ENCODE assay signal across 15 mouse cellular contexts in genomic region chr4:114869765-114870490, GRCm38 (mm10). TPM values are rescaled to one million over a fixed set of nuclear protein-coding genes. Genes with fewer than 3 reads are reported as not detected.
A peak's percentile ranks its signal among the peaks of the same experiment; 100 is the strongest.
DNase-seq lines count a peak whose midpoint lies in the region; ATAC-seq and TF ChIP-seq lines count a peak whose summit lies in the region.
"Had no signal": no experiment of that assay in that cellular context is flagged by ENCODE, and none has a peak within 500 bp of the region (broad histone marks: within the 10 kb centered on the region; RNA-seq: fewer than 3 reads in every experiment).

No protein-coding gene starts in this region.

- intact Hi-C loops in heart, postnatal 36 days (cut with DNase I), result no loop called here

- no peak for TF ChIP-seq CTCF in liver, postnatal 0 days (IDR thresholded peaks at IDR 0.05; ENCODE audit: low read depth)
- no peak for TF ChIP-seq CTCF in stomach, postnatal 0 days (IDR thresholded peaks at IDR 0.05; ENCODE audit: low read depth)

- peak; percentile 39; the same call in 1 of the 2 replicates for TF ChIP-seq EP300 in liver, postnatal 0 days (IDR thresholded peaks at IDR 0.05; ENCODE audit: low read depth)
- no peak for TF ChIP-seq EP300 in stomach, postnatal 0 days (optimal IDR thresholded peaks at IDR 0.05)

- no peak overlapping the region for H3K4me2 ChIP-seq in midbrain, embryonic 16.5 days (ENCODE audit: low read length)
- no peak overlapping the region; the same call in 1 of the 2 replicates for H3K4me2 ChIP-seq in kidney, embryonic 14.5 days (replicated peaks; ENCODE audit: low read depth, low read length)
- no peak overlapping the region for H3K4me2 ChIP-seq in liver, postnatal 0 days (ENCODE audit: low read depth, low read length)
- H3K4me2 ChIP-seq in stomach, postnatal 0 days (replicated peaks; ENCODE audit: low read depth), result 0 out of 2 replicates have a peak overlapping the region, but pooled peaks have one; percentile 20
- H3K4me2 ChIP-seq in heart, embryonic 12.5 days, result no peak overlapping the region
- H3K4me2 ChIP-seq: heart, embryonic 15.5 days had no signal

- no peaks in the 10 kb centered on the region for H3K9me3 ChIP-seq in midbrain, embryonic 10.5 days (replicated peaks)
- no peaks in the 10 kb centered on the region for H3K9me3 ChIP-seq in midbrain, embryonic 16.5 days (replicated peaks; ENCODE audit: control insufficient read depth, low read length, poor library complexity, severe bottlenecking)
- H3K9me3 ChIP-seq in kidney, embryonic 14.5 days (ENCODE audit: control insufficient read depth, low read length), result no peaks in the 10 kb centered on the region
- no peaks in the 10 kb centered on the region for H3K9me3 ChIP-seq in liver, postnatal 0 days (ENCODE audit: low read length)
- no peaks in the 10 kb centered on the region for H3K9me3 ChIP-seq in stomach, postnatal 0 days (ENCODE audit: control insufficient read depth, low read length)
- no peaks in the 10 kb centered on the region for H3K9me3 ChIP-seq in heart, embryonic 12.5 days (replicated peaks)
- H3K9me3 ChIP-seq: forebrain, embryonic 10.5 days; heart, embryonic 15.5 days had no signal

- peak overlapping the region; percentile 42; the same call in 1 of the 2 replicates for H3K27ac ChIP-seq in midbrain, embryonic 10.5 days (replicated peaks)
- no peak overlapping the region for H3K27ac ChIP-seq in midbrain, embryonic 16.5 days (ENCODE audit: low read length)
- no peak overlapping the region for H3K27ac ChIP-seq in kidney, embryonic 14.5 days (ENCODE audit: low read depth, low read length)
- H3K27ac ChIP-seq in liver, postnatal 0 days (ENCODE audit: low read depth), result peak overlapping the region; percentile 22; the same call in 1 of the 2 replicates
- H3K27ac ChIP-seq in stomach, postnatal 0 days (replicated peaks), result no peak overlapping the region
- no peak overlapping the region for H3K27ac ChIP-seq in heart, embryonic 12.5 days (ENCODE audit: poor library complexity, severe bottlenecking)
- H3K27ac ChIP-seq: forebrain, embryonic 10.5 days; heart, embryonic 15.5 days; left cerebral cortex, adult 2 months had no signal

- H3K36me3 ChIP-seq in midbrain, embryonic 10.5 days, result no peaks in the 10 kb centered on the region
- H3K36me3 ChIP-seq in midbrain, embryonic 16.5 days (ENCODE audit: control insufficient read depth, insufficient read depth, low read length), result no peaks in the 10 kb centered on the region
- H3K36me3 ChIP-seq in kidney, embryonic 14.5 days (ENCODE audit: control insufficient read depth, insufficient read depth, low read length), result no peaks in the 10 kb centered on the region
- no peaks in the 10 kb centered on the region for H3K36me3 ChIP-seq in liver, postnatal 0 days (replicated peaks; ENCODE audit: insufficient read depth, low read length)
- H3K36me3 ChIP-seq in stomach, postnatal 0 days (ENCODE audit: control insufficient read depth, insufficient read depth, low read length), result no peaks in the 10 kb centered on the region
- no peaks in the 10 kb centered on the region for H3K36me3 ChIP-seq in heart, embryonic 12.5 days
- H3K36me3 ChIP-seq: forebrain, embryonic 10.5 days; heart, embryonic 15.5 days had no signal

- H3K27me3 ChIP-seq in midbrain, embryonic 10.5 days (ENCODE audit: low read depth, poor library complexity, severe bottlenecking), result no peaks in the 10 kb centered on the region
- H3K27me3 ChIP-seq in midbrain, embryonic 16.5 days (ENCODE audit: control insufficient read depth, insufficient read depth, low read depth, low read length), result no peaks in the 10 kb centered on the region
- no peaks in the 10 kb centered on the region for H3K27me3 ChIP-seq in kidney, embryonic 14.5 days (ENCODE audit: control insufficient read depth, insufficient read depth, low read length)
- H3K27me3 ChIP-seq in liver, postnatal 0 days (ENCODE audit: insufficient read depth, low read length), result 0 out of 2 replicates have a peak, but pooled peaks cover 6% of the 10 kb centered on the region
- H3K27me3 ChIP-seq in stomach, postnatal 0 days (ENCODE audit: control insufficient read depth, insufficient read depth, low read length), result no peaks in the 10 kb centered on the region
- H3K27me3 ChIP-seq in heart, embryonic 12.5 days (replicated peaks), result 0 out of 2 replicates have a peak, but pooled peaks cover 12% of the 10 kb centered on the region
- H3K27me3 ChIP-seq: heart, embryonic 15.5 days had no signal

- DNase-seq in midbrain, embryonic 10.5 days (ENCODE audit: low spot score), result no peak
- peak; percentile 68 for DNase-seq in liver, postnatal 0 days
- peak; percentile 62 for DNase-seq in stomach, postnatal 0 days (ENCODE audit: low spot score)
- no peak for DNase-seq in heart, postnatal 36 days
- DNase-seq in right cerebral cortex, postnatal 36 days (ENCODE audit: low spot score in 2 of 2), result no peak
- DNase-seq: cerebellum, adult 8-10 months; thymus, postnatal 14 days had no signal

- ATAC-seq in midbrain, embryonic 16.5 days, result no peak
- ATAC-seq in kidney, embryonic 14.5 days (ENCODE audit: low FRiP score, low TSS enrichment), result peak; percentile 90
- ATAC-seq in liver, postnatal 0 days, result peak; percentile 99
- peak; percentile 89 for ATAC-seq in stomach, postnatal 0 days (ENCODE audit: low FRiP score, low TSS enrichment)
- no peak for ATAC-seq in heart, embryonic 12.5 days (ENCODE audit: insufficient number of reproducible peaks, low FRiP score)

- H3K9ac ChIP-seq in midbrain, embryonic 16.5 days (ENCODE audit: low read depth, low read length), result no peak overlapping the region
- H3K9ac ChIP-seq in kidney, embryonic 14.5 days (ENCODE audit: low read depth, low read length), result no peak overlapping the region
- H3K9ac ChIP-seq in liver, postnatal 0 days (replicated peaks), result no peak overlapping the region
- no peak overlapping the region for H3K9ac ChIP-seq in stomach, postnatal 0 days (ENCODE audit: low read length)
- H3K9ac ChIP-seq in heart, embryonic 12.5 days, result no peak overlapping the region
- H3K9ac ChIP-seq: heart, embryonic 15.5 days had no signal

- 59% methylated on average over 11 of the region's 11 CpGs for WGBS in midbrain, embryonic 10.5 days
- WGBS in midbrain, embryonic 16.5 days, result 71% methylated on average over 11 of the region's 11 CpGs
- WGBS in kidney, embryonic 14.5 days, result 13% methylated on average over 11 of the region's 11 CpGs
- 51% methylated on average over 11 of the region's 11 CpGs for WGBS in liver, postnatal 0 days (ENCODE audit: insufficient replicate concordance)
- WGBS in stomach, postnatal 0 days, result 9% methylated on average over 11 of the region's 11 CpGs
- 40% methylated on average over 11 of the region's 11 CpGs for WGBS in heart, embryonic 12.5 days

- peaks cover 22% of the 10 kb centered on the region for H3K4me1 ChIP-seq in midbrain, embryonic 10.5 days
- H3K4me1 ChIP-seq in midbrain, embryonic 16.5 days (ENCODE audit: control insufficient read depth, insufficient read depth, low read length), result no peaks in the 10 kb centered on the region
- peaks cover 12% of the 10 kb centered on the region; the same call in 1 of the 2 replicates for H3K4me1 ChIP-seq in kidney, embryonic 14.5 days (ENCODE audit: control insufficient read depth, insufficient read depth, low read length)
- H3K4me1 ChIP-seq in liver, postnatal 0 days (ENCODE audit: insufficient read depth), result peaks cover 13% of the 10 kb centered on the region
- H3K4me1 ChIP-seq in stomach, postnatal 0 days (replicated peaks; ENCODE audit: control insufficient read depth, insufficient read depth), result peaks cover 6% of the 10 kb centered on the region; the same call in 1 of the 2 replicates
- H3K4me1 ChIP-seq in heart, embryonic 12.5 days (replicated peaks), result no peaks in the 10 kb centered on the region
- H3K4me1 ChIP-seq: heart, embryonic 15.5 days had no signal

- H3K4me3 ChIP-seq in midbrain, embryonic 10.5 days, result no peak overlapping the region
- no peak overlapping the region for H3K4me3 ChIP-seq in midbrain, embryonic 16.5 days (ENCODE audit: low read depth, low read length)
- H3K4me3 ChIP-seq in kidney, embryonic 14.5 days (ENCODE audit: low read length), result no peak overlapping the region
- no peak overlapping the region for H3K4me3 ChIP-seq in liver, postnatal 0 days (ENCODE audit: low read depth, low read length)
- H3K4me3 ChIP-seq in stomach, postnatal 0 days (ENCODE audit: low read depth, low read length), result no peak overlapping the region
- H3K4me3 ChIP-seq in heart, embryonic 12.5 days, result no peak overlapping the region
- H3K4me3 ChIP-seq: forebrain, embryonic 10.5 days; heart, embryonic 15.5 days; left cerebral cortex, adult 2 months had no signal

RNA-seq across cellular contexts. Expression of gene Foxd2, which starts 38.7 kb away (rescaled TPM):
- 2.1 and 3.3 TPM in 2 replicates for polyA plus RNA-seq in midbrain, embryonic 10.5 days (2016; fragmentation: Nextera tagmentation; extraction: Ambion mirVana)
- 0.23 and 0.24 TPM in 2 replicates for polyA plus RNA-seq in midbrain, embryonic 16.5 days (2015; fragmentation: Nextera tagmentation; extraction: Ambion mirVana)
- polyA plus RNA-seq in kidney, embryonic 14.5 days (2014; fragmentation: Nextera tagmentation; extraction: Ambion mirVana), result 5.0 and 8.3 TPM in 2 replicates
- not detected in 2 replicates for polyA plus RNA-seq in liver, postnatal 0 days (2015; fragmentation: Nextera tagmentation; extraction: Ambion mirVana)
- 0.06 TPM in 1 of 2 replicates, not detected in the other for polyA plus RNA-seq in stomach, postnatal 0 days (2015; fragmentation: Nextera tagmentation; extraction: Ambion mirVana)
- total RNA-seq in heart, postnatal 36 days (2021), result under 1 TPM; 0.24 to 0.39 TPM
- 0.09 TPM in 1 of 2 replicates, not detected in the other for polyA plus RNA-seq in heart, embryonic 12.5 days (2016; fragmentation: Nextera tagmentation; extraction: Ambion mirVana)
- polyA plus RNA-seq: heart, embryonic 15.5 days had no signal

RNA-seq across cellular contexts. Expression of gene Gm12830, which starts 48.4 kb away (rescaled TPM):
- polyA plus RNA-seq in midbrain, embryonic 10.5 days (2016; fragmentation: Nextera tagmentation; extraction: Ambion mirVana), result not detected in 2 replicates
- polyA plus RNA-seq in midbrain, embryonic 16.5 days (2015; fragmentation: Nextera tagmentation; extraction: Ambion mirVana), result not detected in 2 replicates
- polyA plus RNA-seq in kidney, embryonic 14.5 days (2014; fragmentation: Nextera tagmentation; extraction: Ambion mirVana), result 0.15 and 0.17 TPM in 2 replicates
- polyA plus RNA-seq in liver, postnatal 0 days (2015; fragmentation: Nextera tagmentation; extraction: Ambion mirVana), result not detected in 2 replicates
- polyA plus RNA-seq in stomach, postnatal 0 days (2015; fragmentation: Nextera tagmentation; extraction: Ambion mirVana), result not detected in 2 replicates
- not detected for total RNA-seq in heart, postnatal 36 days (2021)
- not detected in 2 replicates for polyA plus RNA-seq in heart, embryonic 12.5 days (2016; fragmentation: Nextera tagmentation; extraction: Ambion mirVana)
- total RNA-seq: CH12.LX; left cerebral cortex, adult 2 months; midbrain, postnatal 0 days had no signal
- polyA plus RNA-seq: forebrain, embryonic 10.5 days; heart, embryonic 15.5 days had no signal

RNA-seq across cellular contexts. Expression of gene Foxe3, which starts 55.9 kb away (rescaled TPM):
- 6.7 and 14.7 TPM in 2 replicates for polyA plus RNA-seq in midbrain, embryonic 10.5 days (2016; fragmentation: Nextera tagmentation; extraction: Ambion mirVana)
- polyA plus RNA-seq in midbrain, embryonic 16.5 days (2015; fragmentation: Nextera tagmentation; extraction: Ambion mirVana), result not detected in 2 replicates
- not detected in 2 replicates for polyA plus RNA-seq in kidney, embryonic 14.5 days (2014; fragmentation: Nextera tagmentation; extraction: Ambion mirVana)
- not detected in 2 replicates for polyA plus RNA-seq in liver, postnatal 0 days (2015; fragmentation: Nextera tagmentation; extraction: Ambion mirVana)
- polyA plus RNA-seq in stomach, postnatal 0 days (2015; fragmentation: Nextera tagmentation; extraction: Ambion mirVana), result not detected in 2 replicates
- not detected for total RNA-seq in heart, postnatal 36 days (2021)
- polyA plus RNA-seq in heart, embryonic 12.5 days (2016; fragmentation: Nextera tagmentation; extraction: Ambion mirVana), result not detected in 2 replicates
- total RNA-seq: CH12.LX; left cerebral cortex, adult 2 months had no signal
- polyA plus RNA-seq: heart, embryonic 15.5 days had no signal

Comparison
In these comparisons a context has a peak if more than half of its experiments do, and no peak if none do; other contexts are left out.
1. H3K27ac ChIP-seq: peak in midbrain, embryonic 10.5 days (single experiment) and liver, postnatal 0 days (single experiment); none in midbrain, embryonic 16.5 days (single experiment), kidney, embryonic 14.5 days (single experiment), stomach, postnatal 0 days (single experiment) and heart, embryonic 12.5 days (single experiment).
2. DNase-seq: peak in liver, postnatal 0 days (single experiment) and stomach, postnatal 0 days (single experiment); none in midbrain, embryonic 10.5 days (single experiment), heart, postnatal 36 days (0 of 2) and right cerebral cortex, postnatal 36 days (0 of 2).
3. ATAC-seq: peak in kidney, embryonic 14.5 days (single experiment), liver, postnatal 0 days (single experiment) and stomach, postnatal 0 days (single experiment); none in midbrain, embryonic 16.5 days (single experiment) and heart, embryonic 12.5 days (single experiment).